Comparison of ENCODE assay signal across 12 mouse cellular contexts in genomic region chr10:117557666-117558065, GRCm38 (mm10).
"Had no signal": no experiment of that assay in that cellular context is flagged by ENCODE, and none has a peak within 500 bp of the region (broad histone marks: within the 10 kb centered on the region; RNA-seq: fewer than 3 reads in every experiment).

No protein-coding gene starts in this region.

- DNase-seq: retina, postnatal 1 day; right cerebral cortex, adult 18-20 months; right cerebral cortex, postnatal 14 days; right cerebral cortex, postnatal 25 days; right cerebral cortex, postnatal 4 days; spleen, adult 18-20 months; thymus, adult 18-20 months; thymus, adult 2 months; thymus, postnatal 14 days; thymus, postnatal 25 days; thymus, postnatal 36 days; thymus, postnatal 4 days had no signal
